Mouse (Mus musculus): ENCODE measurements around the gene Elp6. TPM values are rescaled to one million over a fixed set of nuclear protein-coding genes. Genes with fewer than 3 reads are reported as not detected.

Gene Elp6
- polyA plus RNA-seq, 1 experiment: 24.7 TPM

- Histone ChIP-seq H3K27me3 (ENCODE audit: control insufficient read depth, insufficient read depth, low read length) (no peaks in the 10 kb centered on the region), H3K27ac (ENCODE audit: insufficient read depth, low read length) (no peak overlapping the region), H3K4me3 (replicated peaks; ENCODE audit: insufficient read depth, low read depth, low read length) (no peak overlapping the region), H3K4me1 (ENCODE audit: control insufficient read depth, insufficient read depth, low read length) (no peaks in the 10 kb centered on the region; the same call in 1 of the 2 replicates)
- WGBS: 91% methylated on average over 5 of the region's 5 CpGs
- TF ChIP-seq POLR2A (IDR thresholded peaks at IDR 0.05; ENCODE audit: borderline replicate concordance, insufficient read depth, low read length) (no peak), CTCF (IDR thresholded peaks at IDR 0.05; ENCODE audit: borderline replicate concordance, insufficient read depth, low read depth, low read length) (no peak)
- DNase-seq: no peak
These were observed 45.6 kb downstream of the Elp6 start for GRCm38 (mm10) chr9:110350612-110351011.

GRCm38 (mm10) chr9:110351350-110351749, 46.4 kb downstream of the Elp6 start:
- TF ChIP-seq POLR2A (IDR thresholded peaks at IDR 0.05; ENCODE audit: borderline replicate concordance, insufficient read depth, low read length) (no peak), CTCF (IDR thresholded peaks at IDR 0.05; ENCODE audit: borderline replicate concordance, insufficient read depth, low read depth, low read length) (no peak)
- DNase-seq: no peak
- Histone ChIP-seq H3K27ac (ENCODE audit: insufficient read depth, low read length) (no peak overlapping the region), H3K4me1 (ENCODE audit: control insufficient read depth, insufficient read depth, low read length) (no peaks in the 10 kb centered on the region; the same call in 1 of the 2 replicates), H3K27me3 (ENCODE audit: control insufficient read depth, insufficient read depth, low read length) (no peaks in the 10 kb centered on the region), H3K4me3 (replicated peaks; ENCODE audit: insufficient read depth, low read depth, low read length) (no peak overlapping the region)
- 89% methylated on average over 2 of the region's 2 CpGs for WGBS

GRCm38 (mm10) chr9:110351932-110352632, 47.1 kb downstream of the Elp6 start:
- no peak for TF ChIP-seq CTCF (IDR thresholded peaks at IDR 0.05; ENCODE audit: borderline replicate concordance, insufficient read depth, low read depth, low read length)
- TF ChIP-seq POLR2A (IDR thresholded peaks at IDR 0.05; ENCODE audit: borderline replicate concordance, insufficient read depth, low read length): no peak
- H3K4me1 ChIP-seq (ENCODE audit: control insufficient read depth, insufficient read depth, low read length): no peaks in the 10 kb centered on the region; the same call in 1 of the 2 replicates
- DNase-seq: no peak
- H3K27me3 ChIP-seq (ENCODE audit: control insufficient read depth, insufficient read depth, low read length): no peaks in the 10 kb centered on the region
- no peak overlapping the region for H3K27ac ChIP-seq (ENCODE audit: insufficient read depth, low read length)
- H3K4me3 ChIP-seq (replicated peaks; ENCODE audit: insufficient read depth, low read depth, low read length): no peak overlapping the region
- 84% methylated on average over 8 of the region's 8 CpGs for WGBS

DNA sequence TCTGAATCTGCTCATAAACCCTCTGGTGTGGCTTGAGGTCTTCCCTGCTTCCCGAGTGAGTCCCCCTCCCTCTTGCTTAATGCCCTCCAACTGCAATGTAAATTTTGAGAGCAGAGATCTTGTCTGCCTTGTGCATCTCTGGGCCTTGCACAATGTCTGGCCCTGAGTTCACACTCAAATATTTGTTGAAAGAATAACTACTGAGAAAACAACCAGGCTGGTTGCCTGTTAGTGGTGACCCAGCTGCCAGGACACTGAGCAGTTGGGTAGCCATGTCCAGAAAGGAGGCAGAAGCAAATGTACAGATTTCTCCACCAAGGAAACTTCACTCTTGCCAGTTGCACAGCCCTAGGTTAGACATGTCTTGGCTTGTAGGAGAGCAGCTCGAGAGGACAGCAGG, 53.4 kb downstream of the Elp6 start:
- no peak for TF ChIP-seq POLR2A (IDR thresholded peaks at IDR 0.05; ENCODE audit: borderline replicate concordance, insufficient read depth, low read length)
- no peak for TF ChIP-seq CTCF (IDR thresholded peaks at IDR 0.05; ENCODE audit: borderline replicate concordance, insufficient read depth, low read depth, low read length)
- DNase-seq: no peak
- Histone ChIP-seq H3K27ac (ENCODE audit: insufficient read depth, low read length) (no peak overlapping the region), H3K27me3 (ENCODE audit: control insufficient read depth, insufficient read depth, low read length) (no peaks in the 10 kb centered on the region), H3K4me1 (ENCODE audit: control insufficient read depth, insufficient read depth, low read length) (no peaks in the 10 kb centered on the region; the same call in 1 of the 2 replicates), H3K4me3 (replicated peaks; ENCODE audit: insufficient read depth, low read depth, low read length) (no peak overlapping the region)
- 86% methylated on average over 2 of the region's 2 CpGs for WGBS

GRCm38 (mm10) chr9:110361299-110361698, 56.3 kb downstream of the Elp6 start:
- 90% methylated on average over 12 of the region's 12 CpGs for WGBS
- no peak for DNase-seq
- Histone ChIP-seq H3K4me1 (ENCODE audit: control insufficient read depth, insufficient read depth, low read length) (no peaks in the 10 kb centered on the region), H3K27ac (ENCODE audit: insufficient read depth, low read length) (no peak overlapping the region), H3K4me3 (replicated peaks; ENCODE audit: insufficient read depth, low read depth, low read length) (no peak overlapping the region), H3K27me3 (ENCODE audit: control insufficient read depth, insufficient read depth, low read length) (no peaks in the 10 kb centered on the region)
- TF ChIP-seq CTCF (IDR thresholded peaks at IDR 0.05; ENCODE audit: borderline replicate concordance, insufficient read depth, low read depth, low read length): no peak
- TF ChIP-seq POLR2A (IDR thresholded peaks at IDR 0.05; ENCODE audit: borderline replicate concordance, insufficient read depth, low read length): no peak

DNA sequence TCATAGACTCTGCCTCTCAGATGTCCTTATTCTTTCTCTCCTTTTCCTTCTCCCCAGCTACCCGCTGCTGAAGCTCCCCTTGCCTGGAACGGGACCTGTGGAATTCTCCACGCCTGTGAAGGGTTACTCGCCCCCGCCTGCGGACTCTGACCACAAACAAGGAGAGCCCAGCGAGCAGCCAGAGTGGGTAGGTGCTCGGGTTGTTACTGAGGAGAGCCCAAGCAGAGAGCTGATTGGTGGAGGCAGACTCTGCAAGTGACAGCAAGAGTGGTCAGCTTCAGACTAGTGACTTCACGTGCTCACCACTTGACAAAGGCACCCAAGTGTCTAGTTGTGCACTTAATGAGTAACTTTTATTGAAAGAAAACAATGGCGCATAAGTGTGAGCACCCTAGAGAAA, 57.4 kb downstream of the Elp6 start:
- DNase-seq: no peak
- Histone ChIP-seq H3K27ac (ENCODE audit: insufficient read depth, low read length) (no peak overlapping the region), H3K4me1 (ENCODE audit: control insufficient read depth, insufficient read depth, low read length) (no peaks in the 10 kb centered on the region), H3K4me3 (replicated peaks; ENCODE audit: insufficient read depth, low read depth, low read length) (no peak overlapping the region), H3K27me3 (ENCODE audit: control insufficient read depth, insufficient read depth, low read length) (no peaks in the 10 kb centered on the region)
- no peak for TF ChIP-seq POLR2A (IDR thresholded peaks at IDR 0.05; ENCODE audit: borderline replicate concordance, insufficient read depth, low read length)
- no peak for TF ChIP-seq CTCF (IDR thresholded peaks at IDR 0.05; ENCODE audit: borderline replicate concordance, insufficient read depth, low read depth, low read length)
- 83% methylated on average over 10 of the region's 10 CpGs for WGBS

GRCm38 (mm10) chr9:110366746-110367145, 61.8 kb downstream of the Elp6 start:
- TF ChIP-seq CTCF (IDR thresholded peaks at IDR 0.05; ENCODE audit: borderline replicate concordance, insufficient read depth, low read depth, low read length): no peak
- no peak for TF ChIP-seq POLR2A (IDR thresholded peaks at IDR 0.05; ENCODE audit: borderline replicate concordance, insufficient read depth, low read length)
- DNase-seq: no peak
- H3K4me3 ChIP-seq (replicated peaks; ENCODE audit: insufficient read depth, low read depth, low read length): no peak overlapping the region
- no peak overlapping the region for H3K27ac ChIP-seq (ENCODE audit: insufficient read depth, low read length)
- WGBS: 90% methylated on average over 5 of the region's 5 CpGs
- no peaks in the 10 kb centered on the region for H3K4me1 ChIP-seq (ENCODE audit: control insufficient read depth, insufficient read depth, low read length)
- H3K27me3 ChIP-seq (ENCODE audit: control insufficient read depth, insufficient read depth, low read length): no peaks in the 10 kb centered on the region

GRCm38 (mm10) chr9:110369860-110370259, 64.9 kb downstream of the Elp6 start:
- no peaks in the 10 kb centered on the region for H3K4me1 ChIP-seq (ENCODE audit: control insufficient read depth, insufficient read depth, low read length)
- WGBS: 88% methylated on average over 3 of the region's 3 CpGs
- H3K27me3 ChIP-seq (ENCODE audit: control insufficient read depth, insufficient read depth, low read length): no peaks in the 10 kb centered on the region
- H3K4me3 ChIP-seq (replicated peaks; ENCODE audit: insufficient read depth, low read depth, low read length): no peak overlapping the region
- DNase-seq: no peak
- H3K27ac ChIP-seq (ENCODE audit: insufficient read depth, low read length): no peak overlapping the region
- TF ChIP-seq CTCF (IDR thresholded peaks at IDR 0.05; ENCODE audit: borderline replicate concordance, insufficient read depth, low read depth, low read length): no peak
- TF ChIP-seq POLR2A (IDR thresholded peaks at IDR 0.05; ENCODE audit: borderline replicate concordance, insufficient read depth, low read length): no peak

Other genes starting within 250 kb of the Elp6 start
- gene Smarcc1, start 187.5 kb upstream of the Elp6 start, polyA plus RNA-seq (2012; rRNA removed): 21.7 and 23.1 TPM in 2 replicates
- gene Dhx30, start 187.3 kb upstream of the Elp6 start, polyA plus RNA-seq (2012; rRNA removed): 154 and 155 TPM in 2 replicates
- gene Cspg5, start 61.4 kb upstream of the Elp6 start, polyA plus RNA-seq (2012; rRNA removed): 118 and 124 TPM in 2 replicates
- 45.8 and 46.0 TPM in 2 replicates for gene Scap, start 28.1 kb downstream of the Elp6 start, polyA plus RNA-seq (2012; rRNA removed)
- gene Ptpn23, start 103.0 kb downstream of the Elp6 start, polyA plus RNA-seq (2012; rRNA removed): 50.0 and 50.4 TPM in 2 replicates
- gene Ngp, start 114.6 kb downstream of the Elp6 start, polyA plus RNA-seq (2012; rRNA removed): 0.90 and 2.5 TPM in 2 replicates
- 25.9 and 26.9 TPM in 2 replicates for gene Klhl18, start 171.5 kb downstream of the Elp6 start, polyA plus RNA-seq (2012; rRNA removed)
- 2.2 and 2.3 TPM in 2 replicates for gene Kif9, start 171.8 kb downstream of the Elp6 start, polyA plus RNA-seq (2012; rRNA removed)
- gene Setd2, start 227.4 kb downstream of the Elp6 start, polyA plus RNA-seq (2012; rRNA removed): 69.0 and 69.5 TPM in 2 replicates